Mouse (Mus musculus) embryo, embryonic 10 days (tissue): ENCODE measurements around the gene Olfr584.

Experiments
- DNase-seq: peaks from one replicate; pipeline ENCODE4 v3.0.0-alpha.2; 2015; ENCODE audit warnings: low spot score

Gene Olfr584

GRCm38 (mm10) chr7:103081585-103081984 lies at the start of gene Olfr584:
Olfr584 (plus strand) TSS chr7:103081885.
- DNase-seq: no peak

- no peak for DNase-seq
These were observed 44.0 kb upstream of the Olfr584 start, which contains the start of gene Olfr582 for GRCm38 (mm10) chr7:103037724-103038123. Olfr582 (plus strand) TSS chr7:103038024.

GRCm38 (mm10) chr7:103051000-103051399 lies 30.7 kb upstream of the Olfr584 start, which contains the start of gene Olfr583:
Olfr583 (plus strand) TSS chr7:103051300.
- DNase-seq: no peak

- DNase-seq: no peak
These were observed 15.7 kb downstream of the Olfr584 start, which contains the start of gene Olfr585 for GRCm38 (mm10) chr7:103097420-103097819. Olfr585 (plus strand) TSS chr7:103097720.

- DNase-seq: peak; percentile 35
These were observed 37.7 kb downstream of the Olfr584 start for GRCm38 (mm10) chr7:103119406-103119805.

GRCm38 (mm10) chr7:103125538-103125937 lies 43.9 kb downstream of the Olfr584 start, which contains the start of gene Olfr586:
Olfr586 (minus strand) TSS chr7:103125638.
- no peak for DNase-seq
